Mouse (Mus musculus) liver, embryonic 14.5 days (tissue): ENCODE measurements around the gene Pin1.

Source experiments
- CTCF ChIP-seq: IDR thresholded peaks from 2 replicates; pipeline ENCODE4 v1.5.1; 2016; ENCODE audit warnings: antibody characterized with exemption, low read depth, control low read depth
- EP300 ChIP-seq: IDR thresholded peaks from 2 replicates; pipeline ENCODE4 v1.6.1; 2016; ENCODE audit warnings: antibody characterized with exemption, low read depth

- TF ChIP-seq CTCF = peak; percentile 91
- no peak for TF ChIP-seq EP300
Observed at GRCm38 (mm10) chr9:20662325-20662724, 10.4 kb downstream of the Pin1 start.
